Mouse (Mus musculus): ENCODE data around the gene Tmed10.
A peak's percentile ranks its signal among the peaks of the same experiment; 100 is the strongest.

Tmed10 gene

DNA sequence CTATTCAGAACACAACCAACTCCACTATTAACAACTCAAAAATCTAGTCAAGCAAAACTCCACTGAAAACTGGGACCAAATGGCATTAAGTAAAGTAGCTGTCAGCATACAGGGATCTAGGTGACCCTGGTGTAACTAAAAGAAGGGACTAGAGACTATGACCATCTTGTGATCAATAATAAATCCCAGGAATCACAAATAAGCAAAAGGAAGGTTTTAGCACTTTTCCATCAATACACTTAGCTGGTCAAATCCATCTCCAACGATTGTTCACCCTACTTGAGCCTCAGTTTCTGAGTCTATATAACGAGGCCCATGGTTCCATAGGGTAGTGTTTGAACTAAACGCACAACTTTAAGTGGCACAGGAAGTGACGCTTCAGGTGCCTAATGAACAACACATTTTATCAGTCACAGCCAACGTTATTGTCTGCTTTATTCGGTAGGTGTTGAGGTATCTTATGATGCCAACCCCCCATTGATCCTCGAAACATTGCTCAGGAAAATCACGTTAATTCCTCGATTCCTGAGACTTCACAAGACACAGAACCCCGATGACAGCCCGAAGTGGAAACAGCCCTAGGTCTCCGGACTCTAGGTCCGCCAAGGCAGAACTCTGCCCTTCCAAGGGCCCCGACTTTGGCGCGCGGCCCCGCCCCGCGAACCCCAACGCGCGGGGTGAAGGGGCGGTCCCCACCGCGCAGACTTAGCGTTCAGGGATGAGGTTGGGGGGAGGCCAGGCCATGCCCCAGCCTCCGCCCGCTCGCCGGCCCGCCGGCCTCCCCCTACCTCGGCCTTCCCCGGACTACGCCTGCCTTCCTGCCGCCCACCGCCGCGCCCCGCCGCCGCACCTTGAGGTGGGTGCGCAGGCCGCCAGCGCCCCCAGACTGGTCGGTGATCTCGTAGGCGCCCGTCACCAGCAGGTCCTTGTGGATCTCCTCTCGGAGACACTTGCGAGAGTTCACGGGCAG is 771 bp downstream of the Tmed10 start:
- peak; percentile 66 for DNase-seq (ENCODE audit: low read depth, low spot score)

DNA sequence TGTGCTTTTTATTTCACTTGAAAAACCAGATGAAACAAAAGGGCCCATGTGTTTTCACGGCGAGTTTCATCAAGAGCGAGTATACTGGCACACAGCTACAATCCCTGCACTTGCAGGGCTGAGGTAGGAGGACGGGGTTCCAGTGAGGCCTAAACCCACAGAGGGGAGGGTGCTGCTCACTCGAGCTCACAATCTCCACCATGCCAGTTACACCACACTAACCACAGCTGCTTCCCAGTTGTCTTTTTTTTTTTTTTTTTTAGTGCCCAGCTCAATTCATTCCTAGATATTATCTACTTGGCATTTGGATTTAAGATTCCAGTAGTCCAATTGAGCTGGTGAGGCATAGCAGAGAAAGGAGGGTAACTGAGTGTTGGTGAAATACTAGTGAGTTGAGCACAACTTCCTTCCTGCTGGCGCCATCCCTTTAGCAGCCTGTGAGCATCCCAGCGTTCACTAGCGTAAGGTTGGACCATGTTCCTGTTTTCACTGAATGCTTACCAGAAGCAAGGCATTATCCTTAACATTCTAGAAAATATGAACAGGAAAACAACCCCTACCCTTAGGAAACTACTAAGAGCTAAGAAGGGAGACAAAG is 2.5 kb downstream of the Tmed10 start:
- DNase-seq (ENCODE audit: low read depth, low spot score): no peak

DNA sequence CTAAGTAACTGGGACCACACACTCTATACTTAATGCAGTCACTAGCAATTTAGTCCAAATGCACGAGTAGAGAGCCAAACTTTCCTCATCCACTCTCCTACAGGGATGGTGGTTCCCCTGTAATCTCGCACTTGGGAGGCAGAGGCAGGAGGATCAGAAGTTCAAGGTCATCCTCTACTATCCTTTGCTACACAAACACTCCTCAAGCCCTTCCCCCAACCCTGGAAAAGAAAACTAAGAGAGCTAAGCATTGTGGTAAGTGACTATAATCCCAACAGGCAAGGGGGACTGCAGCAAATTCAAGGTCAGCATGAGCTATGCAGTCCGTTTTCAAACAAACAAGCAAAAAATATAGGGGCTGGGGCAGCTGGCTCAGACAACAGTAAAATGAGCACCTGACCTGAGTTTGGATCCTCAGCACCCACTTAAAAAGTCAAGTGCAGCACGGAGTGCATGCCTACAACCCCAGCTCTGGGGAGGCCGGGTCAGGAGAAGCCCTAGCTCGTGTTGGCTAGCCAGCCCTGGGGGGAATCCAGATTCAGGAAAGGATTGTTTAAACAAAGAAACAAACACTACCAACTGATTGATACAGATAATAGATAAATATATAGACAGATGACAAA is 6.1 kb downstream of the Tmed10 start:
- DNase-seq (ENCODE audit: low read depth, low spot score): no peak

DNA sequence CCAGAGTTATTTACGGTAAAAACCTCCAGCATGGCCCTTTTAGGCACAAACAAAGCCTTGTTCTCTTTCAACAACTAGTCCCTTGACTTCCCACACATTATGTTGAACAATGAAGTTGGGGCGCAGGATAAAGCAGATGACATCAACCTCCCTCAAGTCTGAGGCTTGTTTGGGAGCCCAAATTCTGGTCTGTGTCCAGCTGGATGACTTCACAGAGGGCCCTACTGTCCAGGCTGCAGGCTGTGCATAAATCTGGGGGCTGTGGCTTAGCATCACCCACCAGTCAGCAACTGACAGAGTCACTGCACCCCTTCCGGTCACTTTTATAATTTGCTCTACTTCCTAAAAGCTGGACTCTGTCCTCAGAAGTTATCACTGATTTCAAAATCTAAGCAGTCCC is 8.4 kb downstream of the Tmed10 start:
- DNase-seq (ENCODE audit: low read depth, low spot score): peak; percentile 96

DNA sequence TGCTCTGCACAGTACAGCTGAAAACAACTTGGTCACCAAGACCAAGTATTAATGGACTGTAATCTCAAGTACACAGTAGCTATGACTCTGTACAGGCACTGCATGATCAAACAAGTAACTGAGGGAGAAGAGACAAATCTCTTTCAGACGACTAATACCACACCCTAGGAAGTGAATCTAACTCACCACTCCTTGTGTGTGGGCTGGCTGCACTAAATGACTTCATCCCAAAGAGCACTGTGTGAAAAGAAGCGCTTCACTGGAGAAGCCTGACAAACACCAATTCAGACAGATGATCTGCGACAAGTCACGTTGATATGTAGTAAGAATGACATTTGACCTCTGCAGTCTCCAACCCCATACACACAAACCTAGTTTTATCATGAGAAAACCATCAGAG is 12.1 kb downstream of the Tmed10 start:
- no peak for DNase-seq (ENCODE audit: low read depth, low spot score)

DNA sequence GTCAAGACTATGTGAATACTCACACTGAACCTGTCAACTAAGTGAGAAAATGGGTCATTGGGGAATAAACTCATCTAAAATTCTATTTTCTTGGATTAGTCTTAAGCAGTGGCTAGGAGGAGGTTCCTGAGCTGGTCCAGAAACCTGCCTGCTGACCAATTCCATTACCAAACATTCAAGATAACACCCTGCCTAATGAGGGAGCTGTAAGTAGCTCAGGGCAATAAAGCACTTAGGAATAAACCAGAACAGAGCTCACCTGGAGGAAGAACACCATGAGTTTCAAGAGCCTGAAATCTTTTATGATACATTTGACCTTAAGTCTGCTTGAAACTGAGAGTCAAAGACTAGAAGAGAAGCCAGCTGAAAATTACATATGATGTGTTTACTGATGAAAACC is 13.1 kb downstream of the Tmed10 start:
- no peak for DNase-seq (ENCODE audit: low read depth, low spot score)

DNA sequence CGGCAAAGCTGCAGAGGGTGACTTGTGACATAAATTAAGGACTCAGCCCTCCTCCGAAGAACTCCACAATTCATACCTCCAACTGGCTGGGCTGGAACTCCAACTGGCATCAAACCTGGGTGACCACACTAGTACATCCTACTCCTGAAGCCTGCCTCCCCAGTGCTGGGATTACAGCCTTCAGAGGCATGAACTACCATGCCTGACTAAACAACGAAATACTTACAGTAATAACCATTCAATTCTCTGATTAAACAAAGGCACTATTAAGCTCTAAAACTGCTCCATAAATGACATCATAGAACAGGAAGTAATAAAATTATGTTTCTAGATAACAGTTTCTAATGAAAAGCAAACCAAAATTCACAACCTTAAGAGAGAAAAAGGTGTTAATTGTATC is 13.5 kb downstream of the Tmed10 start:
- DNase-seq (ENCODE audit: low read depth, low spot score): no peak

DNA sequence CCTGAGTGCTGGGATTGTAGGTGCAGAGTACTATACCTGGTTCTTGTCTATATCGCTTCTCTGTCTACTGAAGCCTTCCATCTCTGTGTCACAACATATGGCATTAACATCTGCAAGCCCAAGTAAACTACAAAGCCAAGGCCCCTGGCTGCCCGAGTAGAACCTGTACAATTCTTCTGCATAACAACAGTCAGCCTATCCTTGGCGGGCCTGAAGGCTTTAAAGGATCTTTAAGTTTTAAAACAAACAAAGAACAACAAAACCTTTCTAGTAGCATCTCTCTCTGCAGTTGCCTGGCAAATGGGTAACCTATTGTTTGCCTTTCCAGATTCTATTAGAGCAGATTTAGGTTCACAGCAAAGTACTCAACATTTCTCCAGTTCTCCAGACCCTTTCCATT is 20.6 kb downstream of the Tmed10 start:
- no peak for DNase-seq (ENCODE audit: low read depth, low spot score)

DNA sequence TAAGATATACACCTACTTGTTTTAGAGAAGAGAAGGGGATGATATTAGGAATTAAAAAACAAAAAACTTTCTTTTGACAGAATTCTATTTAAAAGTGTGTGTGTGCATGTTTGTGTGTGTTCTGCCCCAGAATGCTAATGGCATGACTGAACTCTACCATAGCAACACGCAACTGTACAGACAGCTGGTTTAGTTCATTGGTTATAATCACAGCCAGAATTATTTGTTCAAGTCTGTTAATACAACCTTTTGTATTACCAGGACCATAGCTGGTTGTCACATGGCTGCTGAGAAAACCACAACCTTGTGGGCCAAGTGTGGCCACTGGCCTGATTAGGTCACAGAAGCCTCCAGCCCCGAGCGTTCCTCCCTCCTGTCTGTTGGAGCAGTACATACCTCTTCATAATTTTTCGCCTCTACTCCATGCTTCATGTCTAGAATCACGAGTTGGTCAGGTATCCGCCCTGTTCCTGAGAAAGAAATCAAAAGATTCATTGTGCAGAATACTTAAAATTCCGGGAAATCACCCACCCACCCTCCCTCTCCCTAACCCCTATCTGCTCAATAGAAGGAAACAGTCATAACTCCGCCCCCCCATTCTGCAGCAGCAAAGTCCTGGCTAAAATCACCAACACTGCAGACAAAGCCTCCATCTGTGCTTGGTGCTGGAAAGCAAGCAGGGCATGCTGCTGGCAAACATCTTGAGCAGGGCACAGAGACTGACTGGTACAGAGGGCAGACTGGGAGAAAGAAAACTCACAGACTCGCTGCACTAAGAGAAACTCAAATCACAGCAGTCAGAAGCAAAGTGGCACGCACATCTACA is 24.0 kb downstream of the Tmed10 start:
- peak; percentile 94 for DNase-seq (ENCODE audit: low read depth, low spot score)

DNA sequence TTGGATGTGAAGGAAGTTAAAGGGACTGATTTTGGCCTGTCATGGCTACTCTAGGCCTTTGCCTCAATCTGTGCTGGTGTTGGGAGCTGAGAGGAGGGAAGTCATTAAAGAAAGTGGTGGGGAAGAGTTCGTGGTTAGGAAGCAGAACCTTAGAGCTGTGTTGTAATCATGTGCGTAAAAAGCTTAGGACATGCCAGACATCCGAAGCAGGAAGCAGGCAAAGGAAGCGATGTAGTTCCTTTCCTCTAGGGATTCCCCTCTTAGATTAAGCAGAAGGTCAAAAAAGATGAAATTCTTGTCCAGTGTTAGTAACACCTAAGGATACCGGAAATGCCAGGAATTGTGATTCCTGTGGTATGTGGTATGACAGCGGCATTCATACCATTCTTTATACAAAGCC is 26.3 kb downstream of the Tmed10 start:
- no peak for DNase-seq (ENCODE audit: low read depth, low spot score)

DNA sequence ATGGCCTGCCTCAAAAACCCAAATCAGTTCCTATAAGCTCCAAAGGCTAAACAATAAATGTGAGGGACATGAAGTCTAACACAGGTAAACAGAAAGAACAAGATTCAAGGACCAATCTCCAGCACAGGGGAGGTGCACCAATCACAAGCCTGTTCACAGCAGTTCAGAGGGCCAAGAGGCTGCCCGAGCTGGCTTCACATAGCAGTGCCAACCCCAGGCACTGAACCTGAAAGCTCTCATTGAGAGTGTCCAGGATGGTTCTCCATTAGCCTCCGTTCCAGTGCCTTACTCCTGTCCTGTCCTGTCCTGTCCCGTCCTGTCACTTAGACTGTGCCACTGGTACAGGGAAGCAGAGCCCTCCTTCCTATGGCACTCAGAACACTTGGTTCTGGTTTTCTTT is 27.5 kb downstream of the Tmed10 start:
- no peak for DNase-seq (ENCODE audit: low read depth, low spot score)

DNA sequence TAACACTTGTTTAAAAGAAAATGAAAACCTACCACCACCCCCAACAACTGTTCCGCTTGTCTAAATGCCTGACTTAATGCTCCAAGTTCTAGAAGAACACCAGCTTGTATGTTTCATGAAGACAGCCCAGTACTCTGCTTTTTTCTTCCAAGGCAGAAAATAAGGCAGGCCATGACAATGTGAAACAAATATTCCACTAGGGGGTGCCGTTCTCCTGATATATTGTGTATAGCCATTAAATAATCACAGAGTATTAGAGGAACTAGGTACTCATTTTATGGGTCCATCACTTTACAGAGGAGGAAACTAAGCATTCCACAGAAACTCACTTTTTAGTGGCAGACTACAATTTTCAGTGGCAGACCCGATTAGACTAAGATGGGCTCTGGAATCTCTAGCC is 28.3 kb downstream of the Tmed10 start:
- peak; percentile 82 for DNase-seq (ENCODE audit: low read depth, low spot score)

DNA sequence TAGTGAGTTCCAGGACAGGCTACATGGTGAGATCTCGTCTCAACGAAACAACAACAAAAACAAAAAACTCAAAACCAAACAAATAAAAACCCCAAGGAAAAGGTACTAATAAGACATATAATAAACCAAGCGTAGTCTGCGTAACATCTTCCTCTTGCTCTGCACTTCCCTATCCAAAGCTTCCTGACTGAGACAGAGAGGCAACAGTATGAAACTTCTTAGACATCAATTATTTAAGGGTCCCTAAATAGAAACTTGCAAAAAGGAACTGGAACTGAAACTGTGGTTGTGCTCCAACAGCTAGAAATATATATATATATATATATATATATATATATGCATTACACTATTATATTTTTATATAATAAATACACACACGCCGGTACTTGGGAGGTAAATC is 29.1 kb downstream of the Tmed10 start:
- DNase-seq (ENCODE audit: low read depth, low spot score): no peak

DNA sequence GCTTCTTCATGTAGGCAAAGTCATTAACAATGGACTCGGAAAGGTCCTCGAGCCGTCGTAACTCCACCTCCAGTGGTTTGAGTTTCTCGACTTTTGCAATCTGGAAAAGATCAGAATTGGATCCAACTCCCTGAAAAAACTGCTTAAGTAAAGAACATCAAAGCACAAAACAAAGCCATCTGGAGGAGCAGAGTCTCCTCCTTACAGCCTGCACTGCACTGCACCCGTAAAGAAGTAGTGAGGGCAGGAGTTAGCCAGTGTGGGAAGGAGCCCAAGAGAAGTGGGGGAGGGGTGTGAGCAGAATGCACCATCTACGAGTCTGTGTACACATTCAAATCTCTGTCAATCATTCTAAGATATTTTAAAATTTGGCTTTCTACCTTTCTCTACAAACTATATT is 30.4 kb downstream of the Tmed10 start:
- DNase-seq (ENCODE audit: low read depth, low spot score): peak; percentile 39

DNA sequence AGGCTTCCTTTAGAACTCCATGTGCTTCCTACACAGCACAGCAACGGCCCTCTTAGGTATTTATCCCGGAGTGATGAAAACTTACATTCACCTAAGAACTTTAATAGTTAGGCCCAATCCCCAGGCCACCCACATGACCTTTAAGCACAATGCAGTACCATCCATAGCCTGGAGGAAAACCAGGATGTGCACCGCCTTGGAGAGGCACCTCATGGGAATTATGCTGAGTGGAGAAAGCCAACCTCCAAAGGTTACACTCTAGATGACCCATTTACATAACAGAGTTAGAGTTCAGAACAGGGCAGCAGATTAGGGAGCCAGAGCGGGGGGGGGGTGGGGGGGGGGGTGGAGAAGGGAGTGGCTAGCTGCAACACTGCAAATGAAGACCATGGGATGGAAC is 32.3 kb downstream of the Tmed10 start:
- DNase-seq (ENCODE audit: low read depth, low spot score): no peak

DNA sequence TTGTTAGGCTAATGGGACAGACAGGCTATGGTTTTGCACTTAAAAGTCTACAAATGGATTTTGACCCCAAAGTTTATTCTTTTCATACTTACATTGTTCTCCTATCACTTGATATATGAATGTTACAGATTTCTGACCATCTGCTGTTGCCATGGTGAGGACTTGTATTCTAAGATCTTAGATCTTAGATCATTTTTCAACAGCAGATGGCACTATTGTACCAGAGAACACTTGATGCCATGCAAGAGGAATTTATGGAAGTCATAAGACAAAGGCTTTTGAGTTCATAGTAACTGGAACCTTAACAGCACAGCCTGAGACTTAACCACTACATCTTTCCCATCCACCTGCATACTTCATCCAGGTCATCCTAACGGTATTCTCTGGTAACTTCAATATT is 33.5 kb downstream of the Tmed10 start:
- DNase-seq (ENCODE audit: low read depth, low spot score): peak; percentile 93

DNA sequence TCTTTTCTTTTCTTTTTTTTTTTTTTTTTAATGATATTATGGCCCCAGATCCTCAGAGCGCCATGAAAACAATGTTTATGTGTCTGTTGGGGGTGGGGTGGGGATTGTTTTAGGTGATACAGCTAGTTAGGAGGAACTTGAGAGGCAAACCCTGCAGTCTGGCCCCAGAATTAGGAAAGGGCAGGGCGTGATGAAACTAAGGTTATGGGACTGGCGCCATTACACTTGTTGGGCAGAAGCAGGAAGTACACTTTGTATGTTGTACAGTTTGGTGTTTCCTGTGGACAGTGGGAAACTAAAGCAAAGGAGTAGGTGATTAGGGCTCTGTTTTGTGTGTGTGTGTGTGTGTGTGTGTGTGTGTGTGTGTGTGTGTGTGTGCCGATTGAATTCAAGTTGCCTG is 34.7 kb downstream of the Tmed10 start:
- DNase-seq (ENCODE audit: low read depth, low spot score): no peak

DNA sequence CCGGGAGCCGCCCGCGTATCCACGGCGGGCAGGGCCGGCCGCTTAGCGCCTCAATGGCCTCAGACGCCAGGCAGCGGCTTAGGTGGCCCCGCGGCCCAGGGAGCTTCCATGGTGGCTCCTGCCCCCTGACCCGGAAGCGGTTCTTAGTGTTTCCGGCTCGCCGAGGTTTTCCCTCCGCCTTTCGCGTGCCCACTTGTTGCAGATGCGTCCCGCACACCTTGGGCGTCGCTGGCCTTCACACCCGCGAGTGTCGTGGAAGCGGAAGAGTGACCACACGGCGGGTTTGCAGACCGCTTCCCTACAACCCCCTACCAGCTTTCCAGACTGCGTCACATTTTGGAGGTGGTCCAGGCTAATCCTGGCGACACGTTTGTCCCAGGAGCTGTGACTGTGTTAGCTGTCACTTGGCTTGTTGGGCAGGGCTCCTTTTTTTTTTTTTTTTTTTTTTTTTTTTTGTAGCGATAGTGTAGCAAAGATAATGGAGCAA is 35.4 kb downstream of the Tmed10 start, which contains the start of gene Nek9:
Gene Nek9, minus strand, starts transcription at position 120 of the 487 bp plus-strand sequence.
- DNase-seq (ENCODE audit: low read depth, low spot score): peak; percentile 95

DNA sequence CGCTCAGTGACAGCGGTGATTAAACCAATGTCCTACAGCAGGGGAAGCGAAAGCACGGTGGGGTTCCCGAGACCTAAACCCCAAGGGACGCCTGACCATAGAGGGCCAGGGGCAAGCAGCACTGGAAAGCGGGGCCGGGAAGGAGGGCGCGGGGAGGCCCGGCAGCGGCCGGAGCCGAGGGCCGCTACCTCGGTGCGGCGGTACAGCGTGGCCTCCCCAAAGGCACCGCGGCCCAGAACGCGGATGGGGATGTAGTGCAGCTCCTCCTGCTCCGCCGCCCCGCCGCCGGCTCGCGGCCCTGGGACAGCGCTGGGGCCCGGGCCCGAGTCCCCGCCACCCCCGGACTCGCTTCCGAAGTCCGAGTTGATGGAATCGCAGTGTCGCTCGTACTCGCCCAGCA is 35.8 kb downstream of the Tmed10 start:
- DNase-seq (ENCODE audit: low read depth, low spot score): no peak

DNA sequence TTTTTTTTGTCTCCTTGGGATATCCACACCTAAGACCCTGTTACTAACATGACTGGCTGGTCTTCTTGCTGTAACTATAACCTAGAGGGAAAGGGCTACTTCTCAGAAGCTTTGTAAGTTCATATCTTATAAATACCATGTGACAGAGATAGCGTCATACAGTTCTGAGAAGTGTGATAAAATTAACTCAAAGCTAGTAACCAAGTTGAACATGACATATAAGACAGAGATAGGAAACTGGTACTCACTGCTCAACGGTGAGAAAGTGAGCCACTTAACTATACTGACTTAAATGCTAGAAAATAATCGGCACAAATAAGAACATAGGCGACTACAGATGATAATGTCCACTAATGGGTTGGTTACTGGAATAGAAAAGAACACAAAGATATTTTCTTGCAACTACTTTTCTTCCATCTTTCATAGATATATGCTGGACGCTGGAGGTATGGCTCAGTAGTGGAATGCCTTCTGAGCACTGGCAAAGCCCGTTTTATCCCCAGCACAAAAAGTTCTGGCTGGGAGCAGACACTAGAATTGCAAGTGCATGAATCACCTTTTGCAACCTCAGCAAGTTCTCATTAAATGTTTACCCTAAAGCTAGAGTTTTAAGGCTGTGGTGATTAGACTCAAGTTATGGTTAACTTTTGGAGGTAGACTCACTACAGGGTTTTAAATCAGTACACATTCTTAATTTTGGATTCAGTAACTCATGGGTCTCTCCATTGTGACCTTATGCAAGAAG is 36.9 kb downstream of the Tmed10 start:
- no peak for DNase-seq (ENCODE audit: low read depth, low spot score)

DNA sequence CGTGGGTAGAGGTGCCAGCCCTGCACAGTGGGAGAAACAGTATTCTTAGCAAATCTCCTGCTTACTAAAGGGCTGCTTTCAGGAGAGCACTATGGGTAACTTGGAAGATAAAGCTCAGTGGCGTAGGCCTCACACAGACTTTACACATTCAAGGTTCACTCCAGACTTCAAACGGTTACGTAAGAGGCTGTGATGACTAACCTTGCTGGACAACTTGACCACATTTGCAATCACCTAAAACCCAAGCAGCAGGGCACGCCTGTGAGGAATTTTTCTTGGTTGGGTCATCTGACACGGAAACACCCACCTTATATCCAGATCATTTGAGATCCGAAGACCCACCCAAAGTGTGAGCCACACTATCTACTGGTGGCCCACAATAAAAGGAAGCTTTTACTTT is 44.5 kb downstream of the Tmed10 start:
- no peak for DNase-seq (ENCODE audit: low read depth, low spot score)
